Mouse (Mus musculus): ENCODE results near the gene Katnb1.
A peak's percentile ranks its signal among the peaks of the same experiment; 100 is the strongest.

Gene Katnb1

GRCm38 (mm10) chr8:95084744-95085431 is 3.9 kb downstream of the Katnb1 start:
- DNase-seq: no peak

DNA sequence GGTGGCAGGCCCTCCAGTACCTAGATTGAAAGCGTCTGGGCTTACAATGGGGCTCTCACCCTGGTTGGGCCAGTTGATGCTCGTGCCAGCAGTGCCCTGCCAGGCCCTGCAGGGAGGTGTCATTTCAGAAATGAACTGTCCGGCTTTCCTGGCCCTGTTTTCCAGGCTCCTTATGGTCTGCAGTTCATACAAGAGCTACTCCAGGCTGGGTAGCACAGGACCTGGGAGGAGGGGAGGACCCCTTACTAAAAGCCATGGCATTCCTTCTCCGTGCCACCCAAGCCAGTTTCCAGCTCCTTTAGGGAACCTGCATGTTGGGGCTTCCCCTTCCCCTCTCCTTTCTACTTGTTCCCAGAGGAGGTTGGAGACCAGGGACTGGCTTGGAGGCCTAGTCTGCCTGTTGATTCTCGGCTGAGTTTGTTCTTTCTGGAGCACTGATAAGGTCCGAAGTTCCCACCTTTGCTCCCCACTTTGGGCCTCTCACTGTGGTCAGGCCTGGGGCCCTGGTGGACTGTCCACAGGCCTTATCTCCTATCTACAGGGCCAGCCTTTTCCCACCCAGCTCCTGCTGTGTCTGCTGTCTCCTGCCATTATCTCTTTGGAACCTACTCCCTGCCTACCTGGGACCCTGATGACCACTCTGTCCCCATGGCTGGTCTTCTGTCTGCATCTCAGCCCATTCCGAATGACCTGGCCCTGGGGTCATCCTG is 4.6 kb downstream of the Katnb1 start:
- DNase-seq: no peak

- peak; percentile 61 for DNase-seq
Observed at GRCm38 (mm10) chr8:95093574-95093973, 12.6 kb downstream of the Katnb1 start.

DNA sequence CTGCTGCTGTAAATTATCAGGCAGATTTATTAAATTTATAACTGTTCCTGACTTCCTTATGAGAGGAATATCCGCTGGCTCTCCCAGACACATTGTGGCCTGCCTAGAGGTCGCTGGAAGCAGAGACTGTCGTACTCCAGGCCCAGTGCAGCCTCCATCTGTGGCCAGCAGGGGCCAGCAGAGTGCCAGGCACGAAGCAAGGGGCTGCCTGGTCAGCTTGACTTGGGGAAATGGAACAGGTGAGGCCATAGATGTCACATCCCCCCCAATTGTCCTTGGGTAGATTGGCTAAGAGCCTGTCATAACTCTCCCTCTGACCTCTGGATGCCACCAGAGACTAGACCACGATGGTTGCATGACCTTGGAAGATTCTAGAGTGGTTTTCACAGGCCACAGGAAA is 18.0 kb downstream of the Katnb1 start:
- DNase-seq: peak; percentile 90

GRCm38 (mm10) chr8:95101972-95102371 is 21.0 kb downstream of the Katnb1 start:
- no peak for DNase-seq

GRCm38 (mm10) chr8:95107306-95107705 is 26.3 kb downstream of the Katnb1 start:
- no peak for DNase-seq

DNA sequence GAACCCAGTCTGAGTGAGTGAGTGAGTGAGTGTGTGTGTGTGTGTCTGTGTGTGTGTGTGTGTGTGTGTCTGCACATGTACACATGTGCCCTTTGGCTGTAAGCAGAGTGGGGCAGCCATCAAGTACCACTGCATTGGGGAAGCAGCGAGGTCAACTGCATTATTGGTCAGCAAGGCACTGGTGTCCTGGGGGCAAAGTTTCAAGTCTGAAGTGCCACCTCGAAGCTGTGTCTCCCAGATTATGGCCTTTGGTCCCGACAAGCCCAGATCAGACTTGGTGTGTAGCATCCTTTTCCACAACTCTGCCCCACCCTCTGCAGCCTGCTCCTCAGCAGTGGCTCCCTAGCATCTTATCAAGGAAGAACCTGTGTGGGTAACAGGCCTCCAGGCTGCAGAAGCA is 31.6 kb downstream of the Katnb1 start:
- DNase-seq: no peak

- no peak for DNase-seq
Observed at GRCm38 (mm10) chr8:95113108-95113507, 32.1 kb downstream of the Katnb1 start.

GRCm38 (mm10) chr8:95113750-95114149 is 32.8 kb downstream of the Katnb1 start:
- DNase-seq: peak; percentile 51

DNA sequence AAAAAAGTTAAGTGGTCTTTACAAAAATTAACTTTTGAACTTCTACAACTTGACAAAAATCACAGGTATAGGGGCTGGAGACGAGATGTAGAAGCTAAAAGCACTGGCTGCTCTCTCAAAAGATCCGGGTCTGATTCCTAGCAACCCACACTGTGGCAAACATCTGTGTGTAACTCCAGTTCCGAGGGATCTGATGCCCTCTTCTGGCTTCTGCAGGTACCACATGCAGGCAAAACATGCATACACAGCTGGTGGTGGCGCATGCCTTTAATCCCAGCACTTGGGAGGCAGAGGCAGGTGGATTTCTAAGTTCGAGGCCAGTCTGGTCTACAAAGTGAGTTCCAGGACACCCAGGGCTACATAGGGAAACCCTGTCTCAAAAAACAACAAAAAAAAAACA is 42.5 kb downstream of the Katnb1 start:
- no peak for DNase-seq

GRCm38 (mm10) chr8:95126497-95126896 is 45.5 kb downstream of the Katnb1 start:
- DNase-seq: no peak

- no peak for DNase-seq
Observed at GRCm38 (mm10) chr8:95127658-95128057, 46.7 kb downstream of the Katnb1 start.

- no peak for DNase-seq
Observed at GRCm38 (mm10) chr8:95128750-95129260, 47.8 kb downstream of the Katnb1 start.

- DNase-seq: peak; percentile 78
Observed at GRCm38 (mm10) chr8:95130966-95131537, 50.1 kb downstream of the Katnb1 start.

GRCm38 (mm10) chr8:95131983-95132382 is 51.0 kb downstream of the Katnb1 start:
- no peak for DNase-seq

- no peak for DNase-seq
Observed at GRCm38 (mm10) chr8:95134186-95134585, 53.2 kb downstream of the Katnb1 start.

- no peak for DNase-seq
Observed at GRCm38 (mm10) chr8:95135242-95135641, 54.3 kb downstream of the Katnb1 start.

DNA sequence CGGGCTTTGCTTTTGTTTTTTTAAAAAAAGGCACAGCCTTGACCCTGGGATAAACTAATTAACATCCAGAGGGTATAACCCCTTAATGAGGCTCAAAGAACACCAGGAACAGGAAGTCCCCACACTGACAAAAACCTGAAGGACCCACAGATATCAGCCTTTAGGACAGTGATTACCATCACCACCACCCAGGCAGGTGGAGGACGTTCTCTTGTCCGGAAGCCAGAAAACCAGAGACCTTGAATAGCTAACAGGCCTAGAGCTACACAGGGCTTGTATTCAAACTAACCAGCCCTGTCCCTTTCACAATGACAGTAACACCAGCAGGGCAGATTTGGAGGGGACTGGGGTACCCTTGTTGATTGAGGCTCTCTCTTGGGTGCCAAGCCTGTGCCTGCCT is 55.2 kb downstream of the Katnb1 start:
- DNase-seq: no peak

GRCm38 (mm10) chr8:95137201-95137600 is 56.2 kb downstream of the Katnb1 start:
- no peak for DNase-seq

GRCm38 (mm10) chr8:95137641-95138098 is 56.7 kb downstream of the Katnb1 start:
- DNase-seq: peak; percentile 81

- peak; percentile 78 for DNase-seq
Observed at GRCm38 (mm10) chr8:95138341-95139050, 57.5 kb downstream of the Katnb1 start.

DNA sequence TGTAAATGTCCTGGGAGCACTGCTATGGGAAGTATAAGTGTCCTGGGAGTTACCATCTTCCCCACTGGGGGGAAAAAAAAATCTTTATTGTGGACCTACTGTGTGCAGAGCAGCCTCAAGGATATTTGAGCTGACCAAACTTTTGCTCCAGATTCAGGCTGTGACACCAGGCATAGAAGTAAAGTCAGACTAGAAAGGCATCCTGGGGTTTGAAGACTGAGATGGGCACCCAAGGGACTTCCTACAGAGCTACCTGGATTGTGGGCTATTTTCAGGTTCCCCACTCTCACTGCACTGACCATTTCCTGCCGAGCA is 58.0 kb downstream of the Katnb1 start:
- no peak for DNase-seq

DNA sequence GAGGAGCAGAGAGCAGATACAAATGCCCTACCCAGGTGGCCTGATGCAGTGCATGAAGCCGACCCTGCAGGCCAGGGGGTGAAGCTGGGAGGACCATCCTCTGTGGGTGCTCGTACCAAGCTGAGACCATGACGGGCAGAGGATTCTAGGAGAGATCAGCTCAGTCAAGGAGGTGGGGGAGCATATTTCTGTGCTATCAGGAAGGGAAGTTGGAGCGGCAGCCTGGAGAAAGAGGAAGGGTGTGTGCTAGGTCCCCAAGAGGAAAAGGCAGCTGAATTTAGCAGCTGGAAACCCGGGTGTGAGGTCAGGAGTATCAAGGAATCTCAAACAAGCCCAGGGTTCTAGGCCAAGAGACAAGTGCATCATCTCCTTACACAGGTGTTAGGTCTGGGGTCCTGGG is 59.6 kb downstream of the Katnb1 start:
- peak; percentile 46 for DNase-seq
